ENCODE assay signal across 18 mouse cellular contexts in genomic region chr13:44886221-44886620, GRCm38 (mm10).
DNase-seq lines count a peak whose midpoint lies in the region; ATAC-seq and TF ChIP-seq lines count a peak whose summit lies in the region.
"Had no signal": no experiment of that assay in that cellular context is flagged by ENCODE, and none has a peak within 500 bp of the region (broad histone marks: within the 10 kb centered on the region; RNA-seq: fewer than 3 reads in every experiment).

No protein-coding gene starts in this region.

- no peak overlapping the region for H3K4me2 ChIP-seq in intestine, postnatal 0 days (replicated peaks; ENCODE audit: low read depth)
- H3K4me2 ChIP-seq in midbrain, embryonic 14.5 days (ENCODE audit: low read length) = no peak overlapping the region
- H3K4me2 ChIP-seq: embryonic facial prominence, embryonic 13.5 days; forebrain, embryonic 12.5 days; heart, embryonic 12.5 days had no signal

- no peak overlapping the region for H3K27ac ChIP-seq in intestine, postnatal 0 days (ENCODE audit: low read depth, low read length)
- no peak overlapping the region for H3K27ac ChIP-seq in midbrain, embryonic 14.5 days (replicated peaks; ENCODE audit: low read depth, low read length)
- H3K27ac ChIP-seq: embryonic facial prominence, embryonic 13.5 days; forebrain, embryonic 12.5 days had no signal

- TF ChIP-seq CTCF in intestine, postnatal 0 days (IDR thresholded peaks at IDR 0.05; ENCODE audit: low read depth) = no peak

- ATAC-seq in intestine, postnatal 0 days = no peak
- ATAC-seq in midbrain, embryonic 14.5 days (ENCODE audit: low FRiP score, low TSS enrichment) = no peak
- ATAC-seq: activated CD4-positive, CD25-positive, alpha-beta regulatory T cell, adult 4 months; forebrain, embryonic 16.5 days; hindbrain, embryonic 16.5 days; inflammation-experienced regulatory T-cells, adult 6 months had no signal

- no peaks in the 10 kb centered on the region for H3K4me1 ChIP-seq in intestine, postnatal 0 days (replicated peaks; ENCODE audit: control insufficient read depth, insufficient read depth, low read length)
- H3K4me1 ChIP-seq in midbrain, embryonic 14.5 days (ENCODE audit: control insufficient read depth, insufficient read depth, low read length) = no peaks in the 10 kb centered on the region
- H3K4me1 ChIP-seq: heart, embryonic 12.5 days had no signal

- 92% methylated on average over 2 of the region's 2 CpGs for WGBS in intestine, postnatal 0 days
- WGBS in midbrain, embryonic 14.5 days = 96% methylated on average over 2 of the region's 2 CpGs

- H3K36me3 ChIP-seq in intestine, postnatal 0 days (ENCODE audit: control insufficient read depth, insufficient read depth) = 0 out of 2 replicates have a peak, but pooled peaks cover under 1% of the 10 kb centered on the region
- peaks cover 15% of the 10 kb centered on the region; the same call in 1 of the 2 replicates for H3K36me3 ChIP-seq in midbrain, embryonic 14.5 days (ENCODE audit: control insufficient read depth, insufficient read depth, low read length)
- H3K36me3 ChIP-seq: forebrain, embryonic 12.5 days had no signal

- peak; percentile 71 for DNase-seq in heart, adult 11 months
- no peak for DNase-seq in heart, postnatal 25 days (ENCODE audit: low spot score)
- peak; percentile 63 for DNase-seq in cerebellum, adult 8-10 months
- peak; percentile 74 to 84 for DNase-seq in cerebellum, postnatal 25 days
- DNase-seq in T-cell, adult 2 months (ENCODE audit: low spot score) = no peak
- no peak for DNase-seq in midbrain, embryonic 14.5 days
- DNase-seq: adrenal gland, postnatal 14 days; gastrocnemius, postnatal 14 days; heart, postnatal 36 days; kidney, adult 11 months had no signal

- no peaks in the 10 kb centered on the region for H3K27me3 ChIP-seq in intestine, postnatal 0 days (replicated peaks; ENCODE audit: control insufficient read depth, insufficient read depth, low read length)
- no peaks in the 10 kb centered on the region for H3K27me3 ChIP-seq in midbrain, embryonic 14.5 days (ENCODE audit: control insufficient read depth, insufficient read depth, low read length)
- H3K27me3 ChIP-seq: embryonic facial prominence, embryonic 13.5 days; heart, embryonic 12.5 days had no signal

- H3K4me3 ChIP-seq in intestine, postnatal 0 days (ENCODE audit: low read depth, low read length) = no peak overlapping the region
- H3K4me3 ChIP-seq in midbrain, embryonic 14.5 days (replicated peaks; ENCODE audit: low read depth, low read length) = no peak overlapping the region
- H3K4me3 ChIP-seq: embryonic facial prominence, embryonic 13.5 days; forebrain, embryonic 12.5 days; heart, embryonic 12.5 days had no signal

- no peak overlapping the region for H3K9ac ChIP-seq in intestine, postnatal 0 days (ENCODE audit: low read depth, low read length)
- no peak overlapping the region for H3K9ac ChIP-seq in midbrain, embryonic 14.5 days (replicated peaks; ENCODE audit: low read length)
- H3K9ac ChIP-seq: embryonic facial prominence, embryonic 13.5 days; forebrain, embryonic 12.5 days; heart, embryonic 12.5 days had no signal

- intact Hi-C loops in heart, postnatal 25 days (cut with DNase I) = no loop called here

- H3K9me3 ChIP-seq in intestine, postnatal 0 days (ENCODE audit: control insufficient read depth) = no peaks in the 10 kb centered on the region
- H3K9me3 ChIP-seq in midbrain, embryonic 14.5 days (ENCODE audit: control insufficient read depth, low read length) = no peaks in the 10 kb centered on the region
- H3K9me3 ChIP-seq: embryonic facial prominence, embryonic 13.5 days; forebrain, embryonic 12.5 days; heart, embryonic 12.5 days had no signal

Comparison
In these comparisons a context has a peak if more than half of its experiments do, and no peak if none do; other contexts are left out.
1. DNase-seq: peak in heart, adult 11 months (single experiment), cerebellum, adult 8-10 months (single experiment) and cerebellum, postnatal 25 days (2 of 2); none in heart, postnatal 25 days (single experiment), T-cell, adult 2 months (single experiment) and midbrain, embryonic 14.5 days (single experiment).